Mouse (Mus musculus): Measurements from ENCODE around the gene Armc12. TPM values are rescaled to one million over a fixed set of nuclear protein-coding genes. Genes with fewer than 3 reads are reported as not detected.

Gene Armc12
- polyA plus RNA-seq, 1 experiment from 2014 or later = not detected

- H3K27me3 ChIP-seq (ENCODE audit: control insufficient read depth, insufficient read depth, low read length) = no peaks in the 10 kb centered on the region; the same call in 1 of the 2 replicates
- H3K27ac ChIP-seq (replicated peaks in 1 of 2; ENCODE audit: control insufficient read depth in 1 of 2, insufficient read depth in 1 of 2, low read depth in 2 of 2, low read length in 2 of 2) = no peak overlapping the region
- H3K9ac ChIP-seq (ENCODE audit: low read length) = no peak overlapping the region
- no peak overlapping the region for H3K4me2 ChIP-seq (ENCODE audit: low read length)
- H3K4me1 ChIP-seq (ENCODE audit: control insufficient read depth in 2 of 2, insufficient read depth in 2 of 2, low read length in 2 of 2) = peaks cover 14 to 18% of the 10 kb centered on the region in 2 experiments
- 22% methylated on average over 5 of the region's 5 CpGs for WGBS
- H3K4me3 ChIP-seq (ENCODE audit: control insufficient read depth in 1 of 2, insufficient read depth in 1 of 2, low read depth in 1 of 2, low read length in 2 of 2) = no peak overlapping the region
- no peaks in the 10 kb centered on the region for H3K9me3 ChIP-seq (ENCODE audit: control insufficient read depth, low read length)
- no peaks in the 10 kb centered on the region for H3K36me3 ChIP-seq (ENCODE audit: control insufficient read depth, insufficient read depth, low read length)
- ATAC-seq (ENCODE audit: insufficient number of reproducible peaks, insufficient read depth, low FRiP score, low read depth) = no peak
These were observed 23.7 kb upstream of the Armc12 start for GRCm38 (mm10) chr17:28506895-28507294.

- no peak overlapping the region for H3K27ac ChIP-seq (replicated peaks in 1 of 2; ENCODE audit: control insufficient read depth in 1 of 2, insufficient read depth in 1 of 2, low read depth in 2 of 2, low read length in 2 of 2)
- H3K9ac ChIP-seq (ENCODE audit: low read length) = no peak overlapping the region
- H3K9me3 ChIP-seq (ENCODE audit: control insufficient read depth, low read length) = no peaks in the 10 kb centered on the region
- H3K4me2 ChIP-seq (ENCODE audit: low read length) = no peak overlapping the region
- WGBS = 23% methylated on average over 5 of the region's 5 CpGs
- H3K36me3 ChIP-seq (ENCODE audit: control insufficient read depth, insufficient read depth, low read length) = no peaks in the 10 kb centered on the region
- H3K27me3 ChIP-seq (ENCODE audit: control insufficient read depth, insufficient read depth, low read length) = no peaks in the 10 kb centered on the region; the same call in 1 of the 2 replicates
- no peak for ATAC-seq (ENCODE audit: insufficient number of reproducible peaks, insufficient read depth, low FRiP score, low read depth)
- H3K4me3 ChIP-seq (ENCODE audit: control insufficient read depth in 1 of 2, insufficient read depth in 1 of 2, low read depth in 1 of 2, low read length in 2 of 2) = no peak overlapping the region
- H3K4me1 ChIP-seq (ENCODE audit: control insufficient read depth in 2 of 2, insufficient read depth in 2 of 2, low read length in 2 of 2) = peaks cover 14 to 18% of the 10 kb centered on the region in 2 experiments
These were observed 23.1 kb upstream of the Armc12 start for GRCm38 (mm10) chr17:28507496-28507895.

DNA sequence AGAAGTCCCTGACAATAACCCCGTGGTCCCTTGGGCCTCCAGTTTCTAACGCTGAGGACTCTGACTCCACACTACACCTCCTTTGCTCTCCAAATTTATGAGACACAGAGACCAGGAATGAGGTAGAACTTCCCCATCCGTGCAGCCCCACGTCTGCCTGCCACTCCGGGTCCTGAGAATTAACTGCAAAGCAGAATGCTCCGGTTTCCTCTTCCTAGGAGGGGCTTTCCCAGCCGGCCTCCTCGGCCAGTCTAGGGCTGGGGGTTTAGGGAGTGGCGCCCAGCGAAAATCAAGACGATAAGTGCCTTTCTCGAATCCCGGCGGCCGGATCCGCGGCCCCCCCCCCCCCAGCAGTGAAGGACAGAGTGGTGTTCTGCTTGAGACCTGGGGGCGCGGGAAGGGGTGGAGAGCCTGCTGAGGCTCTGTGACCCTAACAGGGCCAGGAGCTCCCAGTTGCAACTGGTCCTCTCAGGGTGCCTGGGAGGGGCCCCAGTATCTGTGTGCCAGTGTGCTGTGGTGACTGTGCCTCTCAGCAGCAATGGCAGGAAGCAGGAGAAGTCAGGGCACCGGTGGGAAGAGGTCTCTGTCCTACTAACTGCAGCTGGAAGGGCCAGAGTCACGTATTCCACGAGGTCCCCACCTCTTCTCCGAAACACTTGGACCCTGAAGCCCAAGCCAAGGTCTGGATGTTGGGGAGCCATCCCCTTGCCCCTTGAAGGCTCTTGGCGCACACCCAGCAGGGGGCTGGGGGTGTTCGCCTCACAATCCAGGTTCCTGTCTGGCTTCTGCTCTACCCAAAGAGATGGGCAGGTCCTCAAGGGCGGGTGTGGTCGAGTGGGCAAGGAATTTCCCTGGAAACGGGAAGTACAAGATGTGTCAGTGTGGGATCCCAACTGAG lies 19.9 kb upstream of the Armc12 start:
- Histone ChIP-seq H3K4me1 (ENCODE audit: control insufficient read depth in 2 of 2, insufficient read depth in 2 of 2, low read length in 2 of 2) (peaks cover 16 to 18% of the 10 kb centered on the region in 2 experiments), H3K4me2 (ENCODE audit: low read length) (peak overlapping the region; percentile 63), H3K27me3 (ENCODE audit: control insufficient read depth, insufficient read depth, low read length) (no peaks in the 10 kb centered on the region; the same call in 1 of the 2 replicates), H3K36me3 (ENCODE audit: control insufficient read depth, insufficient read depth, low read length) (no peaks in the 10 kb centered on the region), H3K9ac (ENCODE audit: low read length) (peak overlapping the region; percentile 58; the same call in 1 of the 2 replicates), H3K27ac (replicated peaks in 1 of 2; ENCODE audit: control insufficient read depth in 1 of 2, insufficient read depth in 1 of 2, low read depth in 2 of 2, low read length in 2 of 2) (0 out of 4 replicates have a peak overlapping the region, but pooled peaks of 1 of the 2 experiments have one; percentile 42), H3K9me3 (ENCODE audit: control insufficient read depth, low read length) (no peaks in the 10 kb centered on the region), H3K4me3 (ENCODE audit: control insufficient read depth in 1 of 2, insufficient read depth in 1 of 2, low read depth in 1 of 2, low read length in 2 of 2) (peak overlapping the region; percentile 1 to 28)
- ATAC-seq (ENCODE audit: insufficient number of reproducible peaks, insufficient read depth, low FRiP score, low read depth) = no peak
- WGBS = 4% methylated on average over 28 of the region's 28 CpGs

DNA sequence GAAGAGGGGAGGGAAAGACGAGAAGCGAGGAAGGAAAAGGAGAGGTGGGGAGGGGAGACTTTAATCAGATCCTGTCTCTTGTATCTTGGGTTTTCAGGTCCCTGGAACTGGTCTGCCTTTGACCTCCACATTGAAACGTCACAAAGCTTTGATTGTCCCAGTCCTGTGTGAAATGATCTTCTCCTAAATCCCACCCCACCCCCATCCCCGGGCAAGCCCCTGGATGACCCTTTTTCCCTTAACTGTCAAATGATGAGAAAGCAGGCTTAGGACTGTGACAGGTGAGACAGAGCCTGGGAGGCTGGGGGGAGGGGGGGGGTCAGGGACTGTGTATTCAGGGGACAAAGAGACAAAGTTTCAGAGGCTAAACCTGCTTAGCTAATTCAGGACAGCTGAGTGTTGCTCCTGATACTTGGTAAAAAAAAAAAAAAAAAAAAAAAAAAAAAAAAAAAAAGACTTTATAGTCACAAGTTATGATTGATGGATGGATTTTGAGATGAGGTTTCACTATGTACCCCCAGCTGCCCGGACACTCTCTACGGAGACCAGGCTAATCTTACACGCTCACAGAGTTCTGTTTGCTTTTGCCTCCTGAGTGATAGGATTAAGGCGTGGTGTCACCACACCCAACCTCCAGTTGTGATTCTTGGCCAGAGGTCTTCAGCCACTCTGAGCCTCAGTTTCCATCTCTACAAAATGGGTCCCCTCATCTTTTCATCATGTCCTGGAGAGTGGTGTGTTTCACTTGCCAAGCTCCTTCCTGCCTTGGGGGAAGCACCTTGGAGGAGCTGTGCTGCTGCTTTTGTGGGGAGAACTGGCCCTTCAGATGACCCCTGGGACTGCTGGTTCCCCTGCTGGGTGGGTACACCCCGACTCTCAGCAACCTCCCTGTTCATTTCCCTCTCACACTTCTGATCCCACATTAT lies 18.7 kb upstream of the Armc12 start:
- 27% methylated on average over 9 of the region's 9 CpGs for WGBS
- no peaks in the 10 kb centered on the region for H3K9me3 ChIP-seq (ENCODE audit: control insufficient read depth, low read length)
- no peaks in the 10 kb centered on the region; the same call in 1 of the 2 replicates for H3K27me3 ChIP-seq (ENCODE audit: control insufficient read depth, insufficient read depth, low read length)
- no peak overlapping the region for H3K4me3 ChIP-seq (ENCODE audit: control insufficient read depth in 1 of 2, insufficient read depth in 1 of 2, low read depth in 1 of 2, low read length in 2 of 2)
- ATAC-seq (ENCODE audit: insufficient number of reproducible peaks, insufficient read depth, low FRiP score, low read depth) = no peak
- H3K4me2 ChIP-seq (ENCODE audit: low read length) = no peak overlapping the region
- H3K4me1 ChIP-seq (ENCODE audit: control insufficient read depth in 2 of 2, insufficient read depth in 2 of 2, low read length in 2 of 2) = peaks cover 16 to 18% of the 10 kb centered on the region in 2 experiments
- no peaks in the 10 kb centered on the region for H3K36me3 ChIP-seq (ENCODE audit: control insufficient read depth, insufficient read depth, low read length)
- no peak overlapping the region for H3K9ac ChIP-seq (ENCODE audit: low read length)
- H3K27ac ChIP-seq (replicated peaks in 1 of 2; ENCODE audit: control insufficient read depth in 1 of 2, insufficient read depth in 1 of 2, low read depth in 2 of 2, low read length in 2 of 2) = no peak overlapping the region

DNA sequence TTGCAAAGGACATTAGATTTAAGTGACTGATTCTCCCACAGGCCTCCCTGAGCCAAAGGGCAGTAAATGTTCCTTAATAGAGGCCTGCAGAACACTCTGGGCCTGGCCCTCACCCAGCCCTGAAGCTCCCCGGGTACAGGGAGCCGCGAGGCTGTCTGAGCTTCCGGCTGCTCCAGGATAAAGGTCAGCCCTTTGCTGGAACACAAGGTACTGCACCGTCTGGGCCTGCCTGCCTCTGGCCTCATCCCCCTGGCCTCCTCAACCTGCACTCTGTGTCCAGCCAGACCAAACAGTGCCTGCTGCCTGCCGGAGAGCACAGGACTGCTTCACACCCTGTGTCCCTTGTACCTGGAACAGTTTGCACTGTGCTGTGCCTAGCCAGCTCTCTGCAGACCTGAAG lies 17.9 kb upstream of the Armc12 start:
- no peak overlapping the region for H3K9ac ChIP-seq (ENCODE audit: low read length)
- H3K27ac ChIP-seq (replicated peaks in 1 of 2; ENCODE audit: control insufficient read depth in 1 of 2, insufficient read depth in 1 of 2, low read depth in 2 of 2, low read length in 2 of 2) = no peak overlapping the region
- peaks cover 14 to 16% of the 10 kb centered on the region in 2 experiments for H3K4me1 ChIP-seq (ENCODE audit: control insufficient read depth in 2 of 2, insufficient read depth in 2 of 2, low read length in 2 of 2)
- no peaks in the 10 kb centered on the region; the same call in 1 of the 2 replicates for H3K27me3 ChIP-seq (ENCODE audit: control insufficient read depth, insufficient read depth, low read length)
- 43% methylated on average over 6 of the region's 6 CpGs for WGBS
- H3K4me2 ChIP-seq (ENCODE audit: low read length) = no peak overlapping the region
- H3K36me3 ChIP-seq (ENCODE audit: control insufficient read depth, insufficient read depth, low read length) = no peaks in the 10 kb centered on the region
- H3K9me3 ChIP-seq (ENCODE audit: control insufficient read depth, low read length) = no peaks in the 10 kb centered on the region
- H3K4me3 ChIP-seq (ENCODE audit: control insufficient read depth in 1 of 2, insufficient read depth in 1 of 2, low read depth in 1 of 2, low read length in 2 of 2) = no peak overlapping the region
- no peak for ATAC-seq (ENCODE audit: insufficient number of reproducible peaks, insufficient read depth, low FRiP score, low read depth)

GRCm38 (mm10) chr17:28513337-28513736 lies 17.3 kb upstream of the Armc12 start:
- H3K27ac ChIP-seq (replicated peaks in 1 of 2; ENCODE audit: control insufficient read depth in 1 of 2, insufficient read depth in 1 of 2, low read depth in 2 of 2, low read length in 2 of 2) = no peak overlapping the region
- H3K36me3 ChIP-seq (ENCODE audit: control insufficient read depth, insufficient read depth, low read length) = no peaks in the 10 kb centered on the region
- H3K9ac ChIP-seq (ENCODE audit: low read length) = no peak overlapping the region
- no peak overlapping the region for H3K4me2 ChIP-seq (ENCODE audit: low read length)
- no peaks in the 10 kb centered on the region; the same call in 1 of the 2 replicates for H3K27me3 ChIP-seq (ENCODE audit: control insufficient read depth, insufficient read depth, low read length)
- WGBS = 49% methylated on average over 1 of the region's 1 CpGs
- no peak for ATAC-seq (ENCODE audit: insufficient number of reproducible peaks, insufficient read depth, low FRiP score, low read depth)
- peaks cover 15 to 20% of the 10 kb centered on the region in 2 experiments for H3K4me1 ChIP-seq (ENCODE audit: control insufficient read depth in 2 of 2, insufficient read depth in 2 of 2, low read length in 2 of 2)
- no peaks in the 10 kb centered on the region for H3K9me3 ChIP-seq (ENCODE audit: control insufficient read depth, low read length)
- no peak overlapping the region for H3K4me3 ChIP-seq (ENCODE audit: control insufficient read depth in 1 of 2, insufficient read depth in 1 of 2, low read depth in 1 of 2, low read length in 2 of 2)

GRCm38 (mm10) chr17:28513844-28514243 lies 16.8 kb upstream of the Armc12 start:
- WGBS = 49% methylated on average over 7 of the region's 7 CpGs
- no peaks in the 10 kb centered on the region for H3K9me3 ChIP-seq (ENCODE audit: control insufficient read depth, low read length)
- H3K4me1 ChIP-seq (ENCODE audit: control insufficient read depth in 2 of 2, insufficient read depth in 2 of 2, low read length in 2 of 2) = peaks cover 16 to 24% of the 10 kb centered on the region in 2 experiments
- H3K4me3 ChIP-seq (ENCODE audit: control insufficient read depth in 1 of 2, insufficient read depth in 1 of 2, low read depth in 1 of 2, low read length in 2 of 2) = no peak overlapping the region
- peaks cover 4% of the 10 kb centered on the region; the same call in 1 of the 2 replicates for H3K27me3 ChIP-seq (ENCODE audit: control insufficient read depth, insufficient read depth, low read length)
- H3K27ac ChIP-seq (replicated peaks in 1 of 2; ENCODE audit: control insufficient read depth in 1 of 2, insufficient read depth in 1 of 2, low read depth in 2 of 2, low read length in 2 of 2) = no peak overlapping the region
- H3K4me2 ChIP-seq (ENCODE audit: low read length) = no peak overlapping the region
- ATAC-seq (ENCODE audit: insufficient number of reproducible peaks, insufficient read depth, low FRiP score, low read depth) = no peak
- no peak overlapping the region for H3K9ac ChIP-seq (ENCODE audit: low read length)
- H3K36me3 ChIP-seq (ENCODE audit: control insufficient read depth, insufficient read depth, low read length) = no peaks in the 10 kb centered on the region

All from heart, embryonic 14.5 days (tissue).